Mouse (Mus musculus): ENCODE measurements around the gene Cyp2j6. TPM values are rescaled to one million over a fixed set of nuclear protein-coding genes. Genes with fewer than 3 reads are reported as not detected.

Gene Cyp2j6
- polyA plus RNA-seq, 1 experiment from 2014 or later: 19.2 TPM

- no peaks in the 10 kb centered on the region for H3K27me3 ChIP-seq (ENCODE audit: control insufficient read depth, insufficient read depth, low read length)
- H3K4me3 ChIP-seq (replicated peaks; ENCODE audit: low read length): no peak overlapping the region
- no peaks in the 10 kb centered on the region for H3K4me1 ChIP-seq (ENCODE audit: control insufficient read depth, insufficient read depth, low read length)
- no peaks in the 10 kb centered on the region for H3K9me3 ChIP-seq (replicated peaks; ENCODE audit: control insufficient read depth, low read length)
- H3K9ac ChIP-seq (ENCODE audit: low read length): no peak overlapping the region
- no peak overlapping the region for H3K27ac ChIP-seq (ENCODE audit: low read length)
- ATAC-seq (ENCODE audit: insufficient read depth, low FRiP score): no peak
- H3K4me2 ChIP-seq (ENCODE audit: low read depth, low read length): no peak overlapping the region
- H3K36me3 ChIP-seq (ENCODE audit: control insufficient read depth, insufficient read depth, low read length): no peaks in the 10 kb centered on the region
- WGBS: 86% methylated on average over 1 of the region's 1 CpGs
Observed at GRCm38 (mm10) chr4:96559781-96560180, 6.3 kb upstream of the Cyp2j6 start.

DNA sequence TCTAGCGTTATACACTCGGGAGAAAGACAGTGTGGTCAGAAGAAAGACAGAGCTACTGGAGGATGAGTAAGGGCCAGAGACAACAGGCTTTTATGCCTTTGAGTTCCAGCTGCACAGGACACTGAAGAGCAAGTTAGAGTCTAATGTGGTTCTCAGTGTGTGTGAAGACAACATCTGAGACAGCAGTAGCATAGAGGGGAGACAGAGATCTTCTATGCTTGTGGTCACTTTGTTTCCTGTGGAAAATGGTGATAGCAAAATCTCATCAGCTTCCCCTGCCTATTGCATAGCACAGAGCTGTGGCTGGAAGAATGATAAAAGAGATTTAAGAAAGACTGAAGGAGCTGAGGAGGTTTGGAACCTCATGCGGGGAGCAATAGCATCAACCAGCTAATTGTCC, 1.8 kb downstream of the Cyp2j6 start:
- peak overlapping the region; percentile 16 for H3K4me2 ChIP-seq (ENCODE audit: low read depth, low read length)
- no peak for ATAC-seq (ENCODE audit: insufficient read depth, low FRiP score)
- WGBS: 71% methylated on average over 3 of the region's 3 CpGs
- no peaks in the 10 kb centered on the region; the same call in 1 of the 2 replicates for H3K4me1 ChIP-seq (ENCODE audit: control insufficient read depth, insufficient read depth, low read length)
- H3K27ac ChIP-seq (ENCODE audit: low read length): no peak overlapping the region
- no peak overlapping the region; the same call in 1 of the 2 replicates for H3K4me3 ChIP-seq (replicated peaks; ENCODE audit: low read length)
- no peak overlapping the region for H3K9ac ChIP-seq (ENCODE audit: low read length)
- H3K9me3 ChIP-seq (replicated peaks; ENCODE audit: control insufficient read depth, low read length): no peaks in the 10 kb centered on the region
- no peaks in the 10 kb centered on the region for H3K36me3 ChIP-seq (ENCODE audit: control insufficient read depth, insufficient read depth, low read length)
- no peaks in the 10 kb centered on the region for H3K27me3 ChIP-seq (ENCODE audit: control insufficient read depth, insufficient read depth, low read length)

- no peaks in the 10 kb centered on the region for H3K9me3 ChIP-seq (replicated peaks; ENCODE audit: control insufficient read depth, low read length)
- no peaks in the 10 kb centered on the region for H3K27me3 ChIP-seq (ENCODE audit: control insufficient read depth, insufficient read depth, low read length)
- no peak overlapping the region for H3K27ac ChIP-seq (ENCODE audit: low read length)
- WGBS: 57% methylated on average over 1 of the region's 1 CpGs
- no peaks in the 10 kb centered on the region for H3K36me3 ChIP-seq (ENCODE audit: control insufficient read depth, insufficient read depth, low read length)
- no peaks in the 10 kb centered on the region for H3K4me1 ChIP-seq (ENCODE audit: control insufficient read depth, insufficient read depth, low read length)
- H3K4me3 ChIP-seq (replicated peaks; ENCODE audit: low read length): no peak overlapping the region
- no peak for ATAC-seq (ENCODE audit: insufficient read depth, low FRiP score)
- no peak overlapping the region for H3K9ac ChIP-seq (ENCODE audit: low read length)
- no peak overlapping the region for H3K4me2 ChIP-seq (ENCODE audit: low read depth, low read length)
Observed at GRCm38 (mm10) chr4:96545976-96546375, 7.5 kb downstream of the Cyp2j6 start.

DNA sequence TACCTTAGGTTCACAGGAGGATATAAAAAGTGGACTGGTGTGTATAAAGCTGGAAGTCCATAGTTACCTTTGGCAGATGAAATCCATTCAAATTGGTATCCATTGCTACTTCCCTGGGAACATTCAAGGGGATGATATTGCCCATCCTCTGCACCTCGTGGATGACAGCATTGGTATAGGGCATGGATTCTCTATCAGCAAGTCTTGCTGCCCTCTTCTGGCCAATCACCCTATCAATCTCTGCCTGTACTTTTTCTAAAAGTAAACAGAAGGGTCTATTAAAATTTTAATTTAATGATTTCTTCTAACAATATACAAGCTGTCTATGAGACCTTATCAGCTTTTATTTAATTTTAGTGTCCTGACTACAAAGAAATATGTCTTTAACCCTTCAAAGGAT, 27.7 kb downstream of the Cyp2j6 start:
- no peak overlapping the region for H3K9ac ChIP-seq (ENCODE audit: low read length)
- H3K36me3 ChIP-seq (ENCODE audit: control insufficient read depth, insufficient read depth, low read length): peaks cover 4% of the 10 kb centered on the region; the same call in 1 of the 2 replicates
- H3K4me3 ChIP-seq (replicated peaks; ENCODE audit: low read length): no peak overlapping the region
- 23% methylated on average over 1 of the region's 1 CpGs for WGBS
- no peak overlapping the region for H3K4me2 ChIP-seq (ENCODE audit: low read depth, low read length)
- H3K4me1 ChIP-seq (ENCODE audit: control insufficient read depth, insufficient read depth, low read length): no peaks in the 10 kb centered on the region
- no peaks in the 10 kb centered on the region for H3K27me3 ChIP-seq (ENCODE audit: control insufficient read depth, insufficient read depth, low read length)
- H3K27ac ChIP-seq (ENCODE audit: low read length): no peak overlapping the region
- no peaks in the 10 kb centered on the region for H3K9me3 ChIP-seq (replicated peaks; ENCODE audit: control insufficient read depth, low read length)
- ATAC-seq (ENCODE audit: insufficient read depth, low FRiP score): no peak

- no peak for ATAC-seq (ENCODE audit: insufficient read depth, low FRiP score)
- no peak overlapping the region for H3K4me2 ChIP-seq (ENCODE audit: low read depth, low read length)
- H3K4me1 ChIP-seq (ENCODE audit: control insufficient read depth, insufficient read depth, low read length): no peaks in the 10 kb centered on the region
- no peak overlapping the region for H3K4me3 ChIP-seq (replicated peaks; ENCODE audit: low read length)
- 63% methylated on average over 2 of the region's 2 CpGs for whole genome bisulfite sequencing
- no peaks in the 10 kb centered on the region for H3K9me3 ChIP-seq (replicated peaks; ENCODE audit: control insufficient read depth, low read length)
- H3K9ac ChIP-seq (ENCODE audit: low read length): no peak overlapping the region
- H3K27me3 ChIP-seq (ENCODE audit: control insufficient read depth, insufficient read depth, low read length): no peaks in the 10 kb centered on the region
- H3K27ac ChIP-seq (ENCODE audit: low read length): no peak overlapping the region
- H3K36me3 ChIP-seq (ENCODE audit: control insufficient read depth, insufficient read depth, low read length): 0 out of 2 replicates have a peak, but pooled peaks cover 4% of the 10 kb centered on the region
Observed at GRCm38 (mm10) chr4:96522256-96522655, 31.2 kb downstream of the Cyp2j6 start.

DNA sequence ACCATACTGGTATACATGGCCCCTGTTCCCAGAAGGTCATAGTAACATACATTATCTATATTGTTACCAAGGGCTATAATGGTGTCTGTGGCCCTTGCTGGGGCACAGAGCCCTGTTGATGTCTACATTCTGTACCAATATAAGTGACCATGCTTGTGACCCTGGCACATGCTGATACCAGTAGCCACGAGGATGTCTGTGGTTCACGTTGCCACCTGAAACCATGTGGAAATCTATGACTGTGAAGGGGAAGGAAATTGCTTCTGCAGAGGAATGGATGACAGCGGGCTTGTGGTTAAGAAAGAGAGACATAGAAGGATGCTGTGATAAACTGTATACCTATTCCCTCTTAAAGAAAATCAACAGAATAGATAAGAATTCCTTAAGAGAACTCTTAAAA, 43.4 kb downstream of the Cyp2j6 start:
- 89% methylated on average over 3 of the region's 3 CpGs for WGBS
- H3K27ac ChIP-seq (ENCODE audit: low read length): no peak overlapping the region
- H3K36me3 ChIP-seq (ENCODE audit: control insufficient read depth, insufficient read depth, low read length): no peaks in the 10 kb centered on the region
- no peak for ATAC-seq (ENCODE audit: insufficient read depth, low FRiP score)
- H3K27me3 ChIP-seq (ENCODE audit: control insufficient read depth, insufficient read depth, low read length): no peaks in the 10 kb centered on the region
- H3K4me1 ChIP-seq (ENCODE audit: control insufficient read depth, insufficient read depth, low read length): no peaks in the 10 kb centered on the region
- no peak overlapping the region for H3K4me3 ChIP-seq (replicated peaks; ENCODE audit: low read length)
- H3K4me2 ChIP-seq (ENCODE audit: low read depth, low read length): no peak overlapping the region
- no peak overlapping the region for H3K9ac ChIP-seq (ENCODE audit: low read length)
- no peaks in the 10 kb centered on the region for H3K9me3 ChIP-seq (replicated peaks; ENCODE audit: control insufficient read depth, low read length)

DNA sequence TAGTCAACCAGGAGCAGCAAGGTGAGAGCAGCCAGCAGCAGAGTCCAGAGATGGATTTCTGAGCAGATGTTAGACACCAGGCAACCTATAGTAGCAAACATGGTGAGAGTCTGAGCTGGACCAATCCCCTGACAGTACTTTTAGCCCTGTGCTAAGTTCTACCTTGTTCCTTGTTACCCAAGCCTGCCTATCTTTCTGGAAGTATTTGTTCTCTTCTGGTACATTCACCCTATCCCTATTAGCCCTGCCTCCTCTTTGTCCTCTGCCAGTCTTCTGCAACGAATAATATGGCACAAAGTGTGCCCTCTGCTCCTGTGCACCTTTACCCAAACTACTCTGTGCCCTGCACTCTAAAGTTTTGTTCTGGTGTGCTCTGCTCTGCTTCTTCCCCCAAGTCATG, 46.2 kb downstream of the Cyp2j6 start, which contains the start of gene Cyp2j8:
Gene Cyp2j8, minus strand, starts transcription at position 101 of the 400 bp plus-strand sequence.
- Histone ChIP-seq H3K4me3 (replicated peaks; ENCODE audit: low read length) (no peak within 1 kb of the TSS), H3K9me3 (replicated peaks; ENCODE audit: control insufficient read depth, low read length) (no peaks in the 10 kb centered on the region), H3K36me3 (ENCODE audit: control insufficient read depth, insufficient read depth, low read length) (no peaks in the 10 kb centered on the region), H3K4me1 (ENCODE audit: control insufficient read depth, insufficient read depth, low read length) (no peaks in the 10 kb centered on the region), H3K27ac (ENCODE audit: low read length) (no peak within 1 kb of the TSS), H3K4me2 (ENCODE audit: low read depth, low read length) (no peak within 1 kb of the TSS), H3K27me3 (ENCODE audit: control insufficient read depth, insufficient read depth, low read length) (no peaks in the 10 kb centered on the region), H3K9ac (ENCODE audit: low read length) (no peak within 1 kb of the TSS)
- 74% methylated on average over 1 of the region's 1 CpGs for WGBS
- no peak for ATAC-seq (ENCODE audit: insufficient read depth, low FRiP score)

Other genes starting within 250 kb of the Cyp2j6 start
- gene Cyp2j11, start 205.0 kb downstream of the Cyp2j6 start, polyA plus RNA-seq (2015; fragmentation: Nextera tagmentation; extraction: Ambion mirVana): not detected in 2 replicates
- gene Cyp2j8, start 46.3 kb downstream of the Cyp2j6 start, polyA plus RNA-seq (2015; fragmentation: Nextera tagmentation; extraction: Ambion mirVana): not detected in 2 replicates
- gene Cyp2j9, start 37.9 kb upstream of the Cyp2j6 start, polyA plus RNA-seq (2015; fragmentation: Nextera tagmentation; extraction: Ambion mirVana): 6.4 and 6.9 TPM in 2 replicates
- 0.09 and 0.14 TPM in 2 replicates for gene Cyp2j5, start 110.5 kb upstream of the Cyp2j6 start, polyA plus RNA-seq (2015; fragmentation: Nextera tagmentation; extraction: Ambion mirVana)
- not detected in 2 replicates for gene Gm12695, start 231.5 kb upstream of the Cyp2j6 start, polyA plus RNA-seq (2015; fragmentation: Nextera tagmentation; extraction: Ambion mirVana)